Mouse (Mus musculus) embryonic facial prominence, embryonic 10.5 days (tissue): ENCODE measurements around the gene Shank1. TPM values are rescaled to one million over a fixed set of nuclear protein-coding genes. Genes with fewer than 3 reads are reported as not detected.

Experiments
- DNase-seq: peaks from one replicate; pipeline ENCODE4 v3.0.0-alpha.2; 2017; ENCODE audit warnings: low spot score
- H3K27ac ChIP-seq: fragments of 300-500 bp; sonication (generic); replicated peaks from 2 replicates; pipeline ENCODE4 v1.5.1; 2016; ENCODE audit warnings: mild to moderate bottlenecking
- H3K27me3 ChIP-seq: fragments of 300-500 bp; sonication (generic); replicated peaks from 2 replicates; pipeline ENCODE4 v1.6.1; 2016; ENCODE audit warnings: low read depth, mild to moderate bottlenecking; ENCODE audit not compliant: poor library complexity, severe bottlenecking
- H3K36me3 ChIP-seq: fragments of 300-500 bp; sonication (generic); replicated peaks from 2 replicates; pipeline ENCODE4 v1.6.1; 2016; ENCODE audit warnings: mild to moderate bottlenecking, moderate library complexity
- H3K4me1 ChIP-seq: fragments of 300-500 bp; sonication (generic); 2 replicates; pipeline ENCODE4 v1.6.1; 2016
- H3K4me3 ChIP-seq: fragments of 300-500 bp; sonication (generic); 2 replicates; pipeline ENCODE4 v1.5.1; 2016; ENCODE audit warnings: mild to moderate bottlenecking, moderate library complexity
- H3K9me3 ChIP-seq: fragments of 300-500 bp; sonication (generic); 2 replicates; pipeline ENCODE4 v1.6.1; 2016; ENCODE audit warnings: mild to moderate bottlenecking
- WGBS: fragments of 180-500 bp; shearing (Covaris S2); methylation state at CpG from one replicate; pipeline ENCODE4 v1.1.7; 2016; 5-methylcytosine and 5-hydroxymethylcytosine counted together
- polyA plus RNA-seq: library from polyadenylated mRNA; unstranded; fragments of >200 nt; fragmentation: Nextera tagmentation; extraction: Ambion mirVana; gene quantifications from 2 replicates; pipeline ENCODE4 v1.2.1, GENCODE M21; 2016

Gene Shank1
- polyA plus RNA-seq, 1 experiment from 2014 or later, result 0.80 TPM

GRCm38 (mm10) chr7:44351881-44352749 is 42.1 kb downstream of the Shank1 start:
- Histone ChIP-seq H3K4me1 (peaks cover 55% of the 10 kb centered on the region), H3K4me3 (peak overlapping the region; percentile 49), H3K27me3 (peaks cover 100% of the 10 kb centered on the region), H3K36me3 (no peaks in the 10 kb centered on the region), H3K27ac (no peak overlapping the region), H3K9me3 (no peaks in the 10 kb centered on the region)
- WGBS, result 4% methylated on average over 71 of the region's 71 CpGs
- no peak for DNase-seq

GRCm38 (mm10) chr7:44352750-44353600 is 42.9 kb downstream of the Shank1 start:
- Histone ChIP-seq H3K27ac (no peak overlapping the region), H3K27me3 (peaks cover 100% of the 10 kb centered on the region), H3K9me3 (no peaks in the 10 kb centered on the region), H3K36me3 (no peaks in the 10 kb centered on the region), H3K4me3 (peak overlapping the region; percentile 49), H3K4me1 (peaks cover 64% of the 10 kb centered on the region)
- DNase-seq, result peak; percentile 45
- 3% methylated on average over 71 of the region's 71 CpGs for WGBS

GRCm38 (mm10) chr7:44353601-44354340 is 43.7 kb downstream of the Shank1 start:
- H3K4me1 ChIP-seq, result peaks cover 69% of the 10 kb centered on the region
- no peak overlapping the region for H3K27ac ChIP-seq
- no peaks in the 10 kb centered on the region for H3K9me3 ChIP-seq
- H3K27me3 ChIP-seq, result peaks cover 100% of the 10 kb centered on the region
- peak overlapping the region; percentile 49 for H3K4me3 ChIP-seq
- H3K36me3 ChIP-seq, result no peaks in the 10 kb centered on the region
- 2% methylated on average over 35 of the region's 35 CpGs for WGBS
- DNase-seq, result peak; percentile 69

GRCm38 (mm10) chr7:44355411-44355810 is 45.4 kb downstream of the Shank1 start:
- no peak overlapping the region for H3K27ac ChIP-seq
- peaks cover 82% of the 10 kb centered on the region for H3K4me1 ChIP-seq
- no peak for DNase-seq
- no peaks in the 10 kb centered on the region for H3K36me3 ChIP-seq
- 75% methylated on average over 6 of the region's 6 CpGs for WGBS
- peaks cover 100% of the 10 kb centered on the region for H3K27me3 ChIP-seq
- H3K4me3 ChIP-seq, result no peak overlapping the region
- no peaks in the 10 kb centered on the region for H3K9me3 ChIP-seq

GRCm38 (mm10) chr7:44356590-44357481 is 46.8 kb downstream of the Shank1 start:
- H3K4me1 ChIP-seq, result peaks cover 76% of the 10 kb centered on the region
- 2% methylated on average over 35 of the region's 35 CpGs for WGBS
- H3K9me3 ChIP-seq, result no peaks in the 10 kb centered on the region
- peak overlapping the region; percentile 74 for H3K27ac ChIP-seq
- peaks cover 100% of the 10 kb centered on the region for H3K27me3 ChIP-seq
- DNase-seq, result peak; percentile 60
- peak overlapping the region; percentile 48 for H3K4me3 ChIP-seq
- H3K36me3 ChIP-seq, result no peaks in the 10 kb centered on the region

- H3K4me1 ChIP-seq, result peaks cover 69% of the 10 kb centered on the region
- peak overlapping the region; percentile 48 for H3K4me3 ChIP-seq
- peaks cover 100% of the 10 kb centered on the region for H3K27me3 ChIP-seq
- H3K27ac ChIP-seq, result no peak overlapping the region
- H3K9me3 ChIP-seq, result no peaks in the 10 kb centered on the region
- H3K36me3 ChIP-seq, result no peaks in the 10 kb centered on the region
- DNase-seq, result no peak
- WGBS, result 8% methylated on average over 10 of the region's 10 CpGs
These were observed 47.5 kb downstream of the Shank1 start for GRCm38 (mm10) chr7:44357531-44357930.

- Histone ChIP-seq H3K4me1 (peaks cover 64% of the 10 kb centered on the region), H3K4me3 (0 out of 2 replicates have a peak overlapping the region, but pooled peaks have one; percentile 25), H3K36me3 (no peaks in the 10 kb centered on the region), H3K27me3 (peaks cover 100% of the 10 kb centered on the region), H3K27ac (no peak overlapping the region), H3K9me3 (no peaks in the 10 kb centered on the region)
- no peak for DNase-seq
- WGBS, result 12% methylated on average over 5 of the region's 5 CpGs
These were observed 48.0 kb downstream of the Shank1 start for GRCm38 (mm10) chr7:44358012-44358411.

GRCm38 (mm10) chr7:44358886-44359654 is 49.0 kb downstream of the Shank1 start:
- Histone ChIP-seq H3K4me3 (peak overlapping the region; percentile 64), H3K4me1 (peaks cover 53% of the 10 kb centered on the region), H3K9me3 (no peaks in the 10 kb centered on the region), H3K27me3 (peaks cover 99% of the 10 kb centered on the region), H3K36me3 (no peaks in the 10 kb centered on the region), H3K27ac (peak overlapping the region; percentile 76)
- peak; percentile 63 for DNase-seq
- 3% methylated on average over 25 of the region's 26 CpGs for WGBS

GRCm38 (mm10) chr7:44359908-44360672 is 50.0 kb downstream of the Shank1 start:
- peak overlapping the region; percentile 76 for H3K27ac ChIP-seq
- DNase-seq, result peak; percentile 94
- H3K36me3 ChIP-seq, result no peaks in the 10 kb centered on the region
- peaks cover 89% of the 10 kb centered on the region for H3K27me3 ChIP-seq
- peaks cover 48% of the 10 kb centered on the region for H3K4me1 ChIP-seq
- H3K4me3 ChIP-seq, result peak overlapping the region; percentile 64
- H3K9me3 ChIP-seq, result no peaks in the 10 kb centered on the region
- under 1% methylated on average over 54 of the region's 54 CpGs for WGBS

GRCm38 (mm10) chr7:44360792-44361301 is 50.8 kb downstream of the Shank1 start:
- H3K27ac ChIP-seq, result no peak overlapping the region; the same call in 1 of the 2 replicates

More at GRCm38 (mm10) chr7:44360792-44361301, 50.8 kb downstream of the Shank1 start:
- Histone ChIP-seq H3K9me3 (no peaks in the 10 kb centered on the region), H3K4me1 (peaks cover 48% of the 10 kb centered on the region), H3K27me3 (peaks cover 85% of the 10 kb centered on the region), H3K4me3 (peak overlapping the region; percentile 64), H3K36me3 (no peaks in the 10 kb centered on the region)
- DNase-seq, result no peak
- WGBS, result 12% methylated on average over 21 of the region's 21 CpGs
